Mouse (Mus musculus) megakaryocyte, adult 5-6 weeks (primary cell): ENCODE results near the gene Eif3f. TPM values are rescaled to one million over a fixed set of nuclear protein-coding genes. Genes with fewer than 3 reads are reported as not detected.

Experiments
- ATAC-seq: 2 replicates; pipeline ENCODE4 v1.8.0; 2016; ENCODE audit warnings: mild to moderate bottlenecking, inconsistent platforms; ENCODE audit not compliant: poor library complexity, severe bottlenecking
- total RNA-seq, 2 experiments: library from RNA; stranded (forward) in 1 of 2; stranded (reverse) in 1 of 2; fragments of 153-499, 151-499 nt in 1 of 2; fragments of 221-1000, 200-1000 nt in 1 of 2; gene quantifications; 2 replicates each; pipeline versions ENCODE4 v1.2.3 to v1.2.4; 2015 to 2017

The Eif3f gene
- total RNA-seq, 2 experiments from 2014 or later: 75.5 to 215 TPM

DNA sequence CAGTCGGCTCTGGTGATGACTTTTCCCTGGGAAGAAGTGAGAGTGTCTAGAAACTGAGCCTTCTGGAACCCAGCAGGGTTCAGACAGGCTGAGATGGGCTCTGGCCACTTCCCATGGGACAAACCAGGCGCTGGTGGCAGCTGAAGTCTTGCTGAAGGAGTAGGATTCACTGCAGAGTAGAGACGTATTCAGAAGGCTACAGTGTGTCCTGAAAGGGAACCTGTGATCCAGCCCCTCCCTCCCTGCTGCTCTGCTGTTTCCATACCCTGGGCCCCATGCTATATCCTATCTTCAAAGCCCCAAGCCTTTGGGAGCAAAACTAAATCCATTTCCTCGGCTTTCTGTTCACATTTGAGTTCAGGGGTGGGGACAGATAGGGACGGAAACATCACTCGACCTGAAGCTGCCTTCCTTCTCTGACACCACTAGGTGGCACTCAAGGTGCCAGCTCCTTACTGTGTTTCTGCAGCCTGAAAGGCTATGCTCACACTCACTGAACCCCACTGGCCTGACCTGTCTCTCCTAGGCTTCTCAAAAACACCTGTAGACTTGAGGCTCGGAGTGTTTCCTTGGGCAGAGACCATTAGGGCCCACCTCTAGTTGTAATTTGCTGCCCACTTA is 32.6 kb downstream of the Eif3f start:
- peak; percentile 87 for ATAC-seq

DNA sequence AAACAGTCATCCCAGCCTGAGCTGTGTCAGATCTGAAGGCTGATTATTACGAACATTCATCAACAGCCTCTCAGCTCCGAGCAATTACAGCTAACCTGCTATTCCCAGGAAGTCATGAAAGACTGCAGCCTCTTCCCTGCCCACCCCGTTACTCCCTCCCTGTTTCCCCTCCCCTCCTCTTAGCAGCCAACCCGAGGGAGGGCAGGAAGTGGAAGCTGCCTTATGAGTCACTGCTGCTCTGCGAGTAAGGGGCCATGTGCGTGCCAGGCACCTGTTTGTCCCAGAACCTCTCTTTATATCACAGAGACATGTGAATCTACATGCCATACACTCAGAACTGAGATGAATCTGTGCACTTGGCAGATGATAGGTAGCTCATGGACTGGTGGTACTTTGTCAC is 34.0 kb downstream of the Eif3f start:
- no peak for ATAC-seq

DNA sequence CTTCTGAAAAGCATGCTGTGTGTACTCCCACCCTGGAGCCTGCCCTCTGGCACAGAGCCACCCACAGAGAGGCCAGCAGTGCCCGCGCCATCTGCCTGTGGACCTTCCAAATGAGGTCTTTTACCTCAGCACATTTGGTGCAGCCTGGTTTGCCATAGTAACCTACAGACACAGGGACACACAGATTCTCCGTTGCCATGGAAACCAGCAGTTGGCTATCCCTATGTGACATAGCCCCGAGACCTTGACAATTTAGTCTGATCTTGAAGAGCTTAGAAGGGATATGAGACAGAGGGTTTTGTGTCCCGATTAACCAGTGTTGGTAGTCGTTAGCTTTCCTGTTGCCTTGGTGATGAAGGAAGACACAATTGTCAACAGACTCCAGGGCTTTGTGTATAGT is 38.1 kb downstream of the Eif3f start:
- ATAC-seq: no peak

- ATAC-seq: no peak
Measured at GRCm38 (mm10) chr7:108985934-108986708, 51.9 kb downstream of the Eif3f start.

DNA sequence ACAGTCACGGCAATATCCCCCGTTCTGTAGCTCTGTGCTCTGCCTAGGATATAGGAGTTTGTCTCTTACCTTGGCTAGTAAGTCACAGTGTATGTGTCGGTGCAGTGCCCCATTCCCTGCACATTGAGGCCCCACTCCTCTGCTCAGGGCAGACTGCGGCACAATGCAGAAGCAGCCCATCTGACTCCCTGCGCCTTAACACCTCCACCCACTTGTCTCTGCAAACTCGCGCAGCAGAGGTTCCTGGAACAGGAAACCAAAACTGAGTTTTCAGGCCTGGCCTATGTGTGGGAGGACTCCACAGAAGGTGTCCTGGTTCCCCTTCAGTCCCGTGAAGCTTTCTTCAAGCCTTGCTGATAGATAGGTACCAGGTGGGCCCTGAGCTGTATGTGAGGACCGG is 57.0 kb downstream of the Eif3f start:
- no peak for ATAC-seq

Other genes with a start within 250 kb of the Eif3f start
- gene Olfr512, start 221.1 kb upstream of the Eif3f start, total RNA-seq (2015): not detected in 2 replicates
- not detected in 2 replicates for gene Olfr512, start 221.1 kb upstream of the Eif3f start, total RNA-seq (2017)
- gene Olfr513, start 183.4 kb upstream of the Eif3f start, total RNA-seq (2015): not detected in 2 replicates
- not detected in 2 replicates for gene Olfr513, start 183.4 kb upstream of the Eif3f start, total RNA-seq (2017)
- not detected in 2 replicates for gene Olfr514, start 108.4 kb upstream of the Eif3f start, total RNA-seq (2015)
- gene Olfr514, start 108.4 kb upstream of the Eif3f start, total RNA-seq (2017): not detected in 2 replicates
- not detected in 2 replicates for gene Olfr516, start 83.9 kb upstream of the Eif3f start, total RNA-seq (2015)
- gene Olfr516, start 83.9 kb upstream of the Eif3f start, total RNA-seq (2017): not detected in 2 replicates
- not detected in 2 replicates for gene Olfr517, start 62.0 kb upstream of the Eif3f start, total RNA-seq (2015)
- not detected in 2 replicates for gene Olfr517, start 62.0 kb upstream of the Eif3f start, total RNA-seq (2017)
- gene Olfr518, start 49.4 kb upstream of the Eif3f start, total RNA-seq (2015): not detected in 2 replicates
- gene Olfr518, start 49.4 kb upstream of the Eif3f start, total RNA-seq (2017): not detected in 2 replicates
- not detected in 2 replicates for gene Olfr519, start 40.0 kb upstream of the Eif3f start, total RNA-seq (2015)
- gene Olfr519, start 40.0 kb upstream of the Eif3f start, total RNA-seq (2017): not detected in 2 replicates
- 0.80 and 0.96 TPM in 2 replicates for gene Nlrp10, start 4.2 kb upstream of the Eif3f start, total RNA-seq (2015)
- 0.53 and 1.6 TPM in 2 replicates for gene Nlrp10, start 4.2 kb upstream of the Eif3f start, total RNA-seq (2017)
- gene Tub, start 15.9 kb downstream of the Eif3f start, total RNA-seq (2015): not detected in 2 replicates
- gene Tub, start 15.9 kb downstream of the Eif3f start, total RNA-seq (2017): not detected in 2 replicates
- gene Ric3, start 148.9 kb downstream of the Eif3f start, total RNA-seq (2015): 0.05 TPM in 1 of 2 replicates, not detected in the other
- 0.08 and 0.33 TPM in 2 replicates for gene Ric3, start 148.9 kb downstream of the Eif3f start, total RNA-seq (2017)
- 30.3 and 33.6 TPM in 2 replicates for gene Lmo1, start 240.8 kb downstream of the Eif3f start, total RNA-seq (2015)
- 10.9 and 19.8 TPM in 2 replicates for gene Lmo1, start 240.8 kb downstream of the Eif3f start, total RNA-seq (2017)